Mouse (Mus musculus) lung, embryonic 15.5 days (tissue): ENCODE measurements at regions not wholly inside any gene's neighbourhood (a gene's known extent, or its start where the extent isn't known, plus 50 kb on each side); places are given as distances from the start of the nearest gene placed in this dataset.
A peak's percentile ranks its signal among the peaks of the same experiment; 100 is the strongest.

Experiments used
- ATAC-seq: fragments of 200-750 bp; cut with Nextera tagmentation; 2 replicates; pipeline ENCODE4 v1.8.0; 2017; ENCODE audit warnings: moderate number of reproducible peaks, borderline replicate concordance; ENCODE audit not compliant: low FRiP score, low TSS enrichment; ENCODE audit errors: extremely low read depth
- H3K27ac ChIP-seq: fragments of 300-500 bp; sonication (generic); 2 replicates; pipeline ENCODE4 v1.5.1; 2015; ENCODE audit warnings: moderate library complexity, mild to moderate bottlenecking, inconsistent platforms
- H3K27me3 ChIP-seq: fragments of 300-500 bp; sonication (generic); 2 replicates; pipeline ENCODE4 v1.6.1; 2015; ENCODE audit warnings: inconsistent platforms
- H3K36me3 ChIP-seq: fragments of 300-500 bp; sonication (generic); 2 replicates; pipeline ENCODE4 v1.6.1; 2015; ENCODE audit warnings: inconsistent platforms
- H3K4me1 ChIP-seq: fragments of 300-500 bp; sonication (generic); 2 replicates; pipeline ENCODE4 v1.6.1; 2015; ENCODE audit warnings: inconsistent platforms
- H3K4me2 ChIP-seq: fragments of 300-500 bp; sonication (generic); 2 replicates; pipeline ENCODE4 v1.6.1; 2015; ENCODE audit warnings: inconsistent platforms, mild to moderate bottlenecking, moderate library complexity
- H3K4me3 ChIP-seq: fragments of 300-500 bp; sonication (generic); 2 replicates; pipeline ENCODE4 v1.5.1; 2015; ENCODE audit warnings: mild to moderate bottlenecking, inconsistent platforms
- H3K9ac ChIP-seq: fragments of 300-500 bp; sonication (generic); 2 replicates; pipeline ENCODE4 v1.6.1; 2015; ENCODE audit warnings: inconsistent platforms
- H3K9me3 ChIP-seq: fragments of 300-500 bp; sonication (generic); 2 replicates; pipeline ENCODE4 v1.6.1; 2016; ENCODE audit warnings: inconsistent platforms
- WGBS: fragments of 180-500 bp; shearing (Covaris S2); methylation state at CpG from one replicate; pipeline ENCODE4 v1.1.7; 2015; 5-methylcytosine and 5-hydroxymethylcytosine counted together

- 75% methylated on average over 3 of the region's 3 CpGs for WGBS
- no peak for ATAC-seq
These were observed 128.3 kb downstream of the Actr3 start for GRCm38 (mm10) chr1:125307223-125307622.

GRCm38 (mm10) chr1:125298520-125299090 is 136.9 kb downstream of the Actr3 start:
- Histone ChIP-seq H3K9me3 (no peaks in the 10 kb centered on the region), H3K27ac (no peak overlapping the region), H3K4me3 (no peak overlapping the region), H3K27me3 (no peaks in the 10 kb centered on the region), H3K36me3 (no peaks in the 10 kb centered on the region), H3K4me2 (no peak overlapping the region), H3K9ac (no peak overlapping the region), H3K4me1 (no peaks in the 10 kb centered on the region)
- peak; percentile 75 for ATAC-seq
- 55% methylated on average over 5 of the region's 5 CpGs for WGBS

More at GRCm38 (mm10) chr1:125307223-125307622, 128.3 kb downstream of the Actr3 start:
- H3K4me3 ChIP-seq: no peak overlapping the region
- no peaks in the 10 kb centered on the region for H3K4me1 ChIP-seq
- H3K9me3 ChIP-seq: no peaks in the 10 kb centered on the region
- H3K27me3 ChIP-seq: no peaks in the 10 kb centered on the region
- no peaks in the 10 kb centered on the region for H3K36me3 ChIP-seq
- H3K27ac ChIP-seq: no peak overlapping the region
- H3K4me2 ChIP-seq: no peak overlapping the region
- H3K9ac ChIP-seq: no peak overlapping the region

GRCm38 (mm10) chr1:125295646-125296045 is 139.9 kb downstream of the Actr3 start:
- no peak for ATAC-seq
- H3K27me3 ChIP-seq: no peaks in the 10 kb centered on the region
- H3K4me3 ChIP-seq: no peak overlapping the region
- H3K4me1 ChIP-seq: no peaks in the 10 kb centered on the region
- no peaks in the 10 kb centered on the region for H3K36me3 ChIP-seq
- WGBS: 86% methylated on average over 3 of the region's 3 CpGs
- no peak overlapping the region for H3K9ac ChIP-seq
- no peak overlapping the region for H3K4me2 ChIP-seq
- H3K27ac ChIP-seq: no peak overlapping the region
- no peaks in the 10 kb centered on the region for H3K9me3 ChIP-seq

GRCm38 (mm10) chr1:125290320-125291021 is 145.1 kb downstream of the Actr3 start:
- no peak overlapping the region for H3K4me2 ChIP-seq
- no peaks in the 10 kb centered on the region for H3K27me3 ChIP-seq
- H3K9ac ChIP-seq: no peak overlapping the region
- H3K9me3 ChIP-seq: no peaks in the 10 kb centered on the region
- H3K36me3 ChIP-seq: no peaks in the 10 kb centered on the region
- H3K4me3 ChIP-seq: no peak overlapping the region
- no peak overlapping the region for H3K27ac ChIP-seq
- H3K4me1 ChIP-seq: no peaks in the 10 kb centered on the region
- WGBS: 88% methylated on average over 12 of the region's 12 CpGs
- ATAC-seq: no peak

GRCm38 (mm10) chr1:125286347-125286746 is 149.2 kb downstream of the Actr3 start:
- Histone ChIP-seq H3K36me3 (no peaks in the 10 kb centered on the region), H3K4me2 (no peak overlapping the region), H3K27me3 (no peaks in the 10 kb centered on the region), H3K4me1 (no peaks in the 10 kb centered on the region), H3K27ac (no peak overlapping the region), H3K9me3 (no peaks in the 10 kb centered on the region), H3K4me3 (no peak overlapping the region), H3K9ac (no peak overlapping the region)
- no peak for ATAC-seq
- WGBS: 56% methylated on average over 2 of the region's 2 CpGs

- Histone ChIP-seq H3K27me3 (no peaks in the 10 kb centered on the region), H3K4me3 (no peak overlapping the region), H3K9ac (no peak overlapping the region), H3K4me2 (no peak overlapping the region), H3K9me3 (no peaks in the 10 kb centered on the region), H3K27ac (no peak overlapping the region), H3K4me1 (no peaks in the 10 kb centered on the region), H3K36me3 (no peaks in the 10 kb centered on the region)
- 76% methylated on average over 2 of the region's 2 CpGs for WGBS
- ATAC-seq: no peak
These were observed 150.8 kb downstream of the Actr3 start for GRCm38 (mm10) chr1:125284693-125285092.

GRCm38 (mm10) chr1:125273752-125274151 is 161.8 kb downstream of the Actr3 start:
- H3K27ac ChIP-seq: no peak overlapping the region
- ATAC-seq: peak; percentile 19; the same call in 1 of the 2 replicates
- WGBS: 31% methylated on average over 2 of the region's 2 CpGs
- H3K4me1 ChIP-seq: no peaks in the 10 kb centered on the region
- no peaks in the 10 kb centered on the region for H3K9me3 ChIP-seq
- H3K4me3 ChIP-seq: no peak overlapping the region
- no peak overlapping the region for H3K4me2 ChIP-seq
- no peaks in the 10 kb centered on the region for H3K36me3 ChIP-seq
- no peaks in the 10 kb centered on the region for H3K27me3 ChIP-seq
- no peak overlapping the region for H3K9ac ChIP-seq

GRCm38 (mm10) chr1:125263684-125264083 is 171.8 kb downstream of the Actr3 start:
- no peaks in the 10 kb centered on the region for H3K36me3 ChIP-seq
- H3K27me3 ChIP-seq: no peaks in the 10 kb centered on the region
- 60% methylated on average over 6 of the region's 6 CpGs for WGBS
- H3K27ac ChIP-seq: no peak overlapping the region
- no peak for ATAC-seq
- H3K9ac ChIP-seq: no peak overlapping the region
- no peak overlapping the region for H3K4me2 ChIP-seq
- H3K4me1 ChIP-seq: no peaks in the 10 kb centered on the region
- no peaks in the 10 kb centered on the region for H3K9me3 ChIP-seq
- no peak overlapping the region for H3K4me3 ChIP-seq

GRCm38 (mm10) chr1:125263068-125263467 is 172.5 kb downstream of the Actr3 start:
- WGBS: 77% methylated on average over 6 of the region's 6 CpGs
- no peaks in the 10 kb centered on the region for H3K36me3 ChIP-seq
- no peak overlapping the region for H3K9ac ChIP-seq
- no peak overlapping the region for H3K4me3 ChIP-seq
- ATAC-seq: no peak
- H3K27me3 ChIP-seq: no peaks in the 10 kb centered on the region
- H3K27ac ChIP-seq: no peak overlapping the region
- H3K9me3 ChIP-seq: no peaks in the 10 kb centered on the region
- H3K4me1 ChIP-seq: no peaks in the 10 kb centered on the region
- H3K4me2 ChIP-seq: no peak overlapping the region

GRCm38 (mm10) chr1:125242345-125242744 is 193.2 kb downstream of the Actr3 start:
- ATAC-seq: no peak
- no peaks in the 10 kb centered on the region for H3K36me3 ChIP-seq

GRCm38 (mm10) chr1:125241717-125242116 is 193.8 kb downstream of the Actr3 start:
- WGBS: 100% methylated on average over 1 of the region's 1 CpGs
- no peaks in the 10 kb centered on the region for H3K27me3 ChIP-seq
- no peak overlapping the region for H3K27ac ChIP-seq
- H3K4me2 ChIP-seq: no peak overlapping the region
- H3K4me1 ChIP-seq: no peaks in the 10 kb centered on the region
- H3K4me3 ChIP-seq: no peak overlapping the region
- no peaks in the 10 kb centered on the region for H3K36me3 ChIP-seq
- H3K9ac ChIP-seq: no peak overlapping the region
- ATAC-seq: no peak
- H3K9me3 ChIP-seq: no peaks in the 10 kb centered on the region

More at GRCm38 (mm10) chr1:125242345-125242744, 193.2 kb downstream of the Actr3 start:
- Histone ChIP-seq H3K4me1 (no peaks in the 10 kb centered on the region), H3K9me3 (no peaks in the 10 kb centered on the region), H3K9ac (no peak overlapping the region), H3K27me3 (no peaks in the 10 kb centered on the region), H3K4me2 (no peak overlapping the region), H3K4me3 (no peak overlapping the region), H3K27ac (no peak overlapping the region)
- 87% methylated on average over 7 of the region's 7 CpGs for WGBS

GRCm38 (mm10) chr1:125237595-125237988 is 197.9 kb downstream of the Actr3 start:
- Histone ChIP-seq H3K27me3 (no peaks in the 10 kb centered on the region), H3K4me3 (no peak overlapping the region), H3K9ac (no peak overlapping the region), H3K36me3 (no peaks in the 10 kb centered on the region), H3K4me1 (no peaks in the 10 kb centered on the region), H3K27ac (no peak overlapping the region), H3K9me3 (no peaks in the 10 kb centered on the region), H3K4me2 (no peak overlapping the region)
- 69% methylated on average over 3 of the region's 3 CpGs for WGBS
- ATAC-seq: no peak
